Mouse (Mus musculus): ENCODE results near the gene Hspb7. TPM values are rescaled to one million over a fixed set of nuclear protein-coding genes. Genes with fewer than 3 reads are reported as not detected.

The Hspb7 gene
- polyA plus RNA-seq, 1 experiment from 2014 or later: 0.24 TPM

DNA sequence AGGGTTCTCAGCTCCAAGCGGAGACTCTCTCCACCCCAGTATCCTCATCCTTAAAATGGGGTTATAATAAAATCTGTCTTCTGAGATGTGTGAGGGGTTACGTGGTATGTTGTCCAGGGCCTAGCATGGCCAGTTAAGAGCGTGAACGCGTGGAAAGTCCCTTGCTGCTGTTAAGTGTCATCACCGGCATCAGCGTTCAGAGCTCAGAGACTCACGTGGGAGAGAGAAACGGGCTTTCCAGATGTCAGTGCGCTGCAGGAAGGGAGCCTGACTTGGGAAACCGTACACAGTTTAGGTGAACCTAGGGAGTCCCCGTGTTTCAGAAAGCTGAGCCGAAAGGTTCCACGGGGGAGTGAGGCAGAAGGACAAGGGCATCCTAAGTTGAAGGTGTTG, 24.7 kb downstream of the Hspb7 start:
- H3K27me3 ChIP-seq: no peaks in the 10 kb centered on the region
- ChIA-PET CTCF (no interaction called here), POLR2A (interaction anchor here (0.6 kb wide), 1 partner anchor 9 kb away, joined by 4 read pairs; no protein-coding TSS in a partner anchor)
- DNase-seq (ENCODE audit: low read depth, low spot score): no peak
- ATAC-seq: no peak
- in situ Hi-C loops (cut with MboI; ENCODE audit: low pct_unique_long_range_greater_than_20kb): no loop called here
- TF ChIP-seq CTCF (IDR thresholded peaks at IDR 0.05): no peak

DNA sequence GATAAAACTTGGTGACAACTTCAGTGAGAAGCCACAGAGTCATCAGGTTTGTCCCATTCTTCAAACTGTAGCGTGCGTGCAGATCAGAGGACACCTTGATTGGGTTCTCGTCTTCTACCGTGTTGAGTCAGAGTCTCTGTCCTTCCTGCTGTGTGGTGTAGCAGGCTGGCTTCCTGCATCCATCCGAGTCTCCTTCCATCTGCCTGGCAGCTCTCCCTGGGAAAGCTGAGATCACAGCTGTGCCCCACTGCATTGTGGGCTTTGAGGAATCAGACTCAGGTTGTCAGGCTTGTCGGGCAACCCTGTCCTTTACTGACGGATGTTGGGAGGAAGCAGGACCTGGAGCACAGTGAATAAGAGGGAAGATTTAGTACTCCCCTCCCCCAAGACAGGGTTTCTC, 25.6 kb downstream of the Hspb7 start:
- no peaks in the 10 kb centered on the region for H3K27me3 ChIP-seq
- ATAC-seq (no peak), DNase-seq (ENCODE audit: low read depth, low spot score) (no peak)
- in situ Hi-C loops (cut with MboI; ENCODE audit: low pct_unique_long_range_greater_than_20kb): no loop called here
- ChIA-PET POLR2A (interaction anchor here (0.6 kb wide), 1 partner anchor 9 kb away, joined by 3 read pairs; no protein-coding TSS in a partner anchor), CTCF (interaction anchor here (1.5 kb wide), 1 partner anchor 15 kb away, joined by 3 read pairs; no protein-coding TSS in a partner anchor)
- TF ChIP-seq CTCF (IDR thresholded peaks at IDR 0.05): no peak

GRCm38 (mm10) chr4:141451251-141451650, 30.7 kb downstream of the Hspb7 start:
- ATAC-seq: no peak
- ChIA-PET POLR2A (no interaction called here), CTCF (no interaction called here)
- no peak for TF ChIP-seq CTCF (IDR thresholded peaks at IDR 0.05)
- in situ Hi-C loops (cut with MboI; ENCODE audit: low pct_unique_long_range_greater_than_20kb): no loop called here
- H3K27me3 ChIP-seq: no peaks in the 10 kb centered on the region
- DNase-seq (ENCODE audit: low read depth, low spot score): no peak

DNA sequence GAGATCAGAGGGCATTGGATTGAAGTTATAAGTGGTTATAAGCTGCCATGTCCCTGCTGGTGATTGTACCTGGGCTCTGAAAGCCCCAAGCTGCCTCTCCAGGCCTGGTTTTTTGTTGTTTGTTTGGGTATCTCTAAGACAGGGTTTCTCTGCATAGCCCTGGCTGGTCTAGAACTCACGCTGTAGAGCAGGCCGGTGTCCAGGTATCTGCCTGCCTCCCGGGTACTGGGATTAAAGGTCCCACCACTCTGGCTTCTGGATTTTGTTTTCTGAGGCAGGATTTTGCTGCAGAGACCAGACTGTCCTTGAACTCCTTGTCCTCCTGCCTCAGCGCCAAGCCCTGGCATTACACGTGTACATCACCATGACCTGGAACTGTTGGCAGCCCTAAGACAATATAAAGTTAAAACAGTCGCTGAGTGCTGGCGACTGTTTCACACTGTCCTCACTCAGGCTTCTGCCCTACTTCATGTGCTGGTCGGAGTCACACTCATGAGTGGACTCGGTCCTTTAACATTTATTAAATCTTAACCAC, 31.4 kb downstream of the Hspb7 start:
- in situ Hi-C loops (cut with MboI; ENCODE audit: low pct_unique_long_range_greater_than_20kb): no loop called here
- POLR2A ChIA-PET: no interaction called here

GRCm38 (mm10) chr4:141454581-141455350, 34.2 kb downstream of the Hspb7 start:
- no peaks in the 10 kb centered on the region for H3K27me3 ChIP-seq
- in situ Hi-C loops (cut with MboI; ENCODE audit: low pct_unique_long_range_greater_than_20kb): no loop called here
- no peak for ATAC-seq
- POLR2A ChIA-PET: interaction anchor here (0.7 to 0.8 kb wide), 2 partner anchors 9 to 91 kb away, joined by 3 to 4 read pairs; no protein-coding TSS in a partner anchor
- CTCF ChIA-PET: interaction anchor here (0.6 to 1.4 kb wide), 6 partner anchors 9 to 48 kb away, joined by 3 to 4 read pairs (median 3); no protein-coding TSS in a partner anchor
- TF ChIP-seq CTCF (IDR thresholded peaks at IDR 0.05): no peak
- DNase-seq (ENCODE audit: low read depth, low spot score): no peak

More for the DNA sequence above, 31.4 kb downstream of the Hspb7 start:
- DNase-seq (ENCODE audit: low read depth, low spot score) (no peak), ATAC-seq (no peak)
- H3K27me3 ChIP-seq: no peaks in the 10 kb centered on the region
- CTCF ChIA-PET: no interaction called here
- TF ChIP-seq CTCF (IDR thresholded peaks at IDR 0.05): no peak

DNA sequence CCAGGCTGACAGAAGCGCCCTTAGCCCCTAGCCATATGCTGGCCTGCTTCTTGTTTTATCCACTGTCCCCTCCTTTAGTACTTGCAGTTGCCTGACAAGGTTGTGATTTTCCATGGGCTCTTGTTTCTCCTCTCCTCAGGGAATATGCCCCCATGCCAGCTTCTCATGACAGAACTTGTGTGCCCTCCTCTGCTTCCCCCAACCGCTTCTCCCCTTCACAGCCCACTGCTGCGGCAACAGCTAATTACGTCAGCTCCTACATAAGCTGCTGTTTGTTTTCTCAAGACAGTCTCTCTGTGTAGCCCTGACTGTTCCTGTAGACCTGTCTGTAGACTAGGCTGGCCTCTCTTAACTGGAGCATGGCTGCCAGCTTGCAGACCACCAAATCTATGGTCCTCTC, 34.9 kb downstream of the Hspb7 start:
- in situ Hi-C loops (cut with MboI; ENCODE audit: low pct_unique_long_range_greater_than_20kb): no loop called here
- DNase-seq (ENCODE audit: low read depth, low spot score) (no peak), ATAC-seq (no peak)
- CTCF ChIA-PET: interaction anchor here (1.1 kb wide), 1 partner anchor 12 kb away, joined by 3 read pairs; no protein-coding TSS in a partner anchor
- no peaks in the 10 kb centered on the region for H3K27me3 ChIP-seq
- no peak for TF ChIP-seq CTCF (IDR thresholded peaks at IDR 0.05)
- POLR2A ChIA-PET: no interaction called here

DNA sequence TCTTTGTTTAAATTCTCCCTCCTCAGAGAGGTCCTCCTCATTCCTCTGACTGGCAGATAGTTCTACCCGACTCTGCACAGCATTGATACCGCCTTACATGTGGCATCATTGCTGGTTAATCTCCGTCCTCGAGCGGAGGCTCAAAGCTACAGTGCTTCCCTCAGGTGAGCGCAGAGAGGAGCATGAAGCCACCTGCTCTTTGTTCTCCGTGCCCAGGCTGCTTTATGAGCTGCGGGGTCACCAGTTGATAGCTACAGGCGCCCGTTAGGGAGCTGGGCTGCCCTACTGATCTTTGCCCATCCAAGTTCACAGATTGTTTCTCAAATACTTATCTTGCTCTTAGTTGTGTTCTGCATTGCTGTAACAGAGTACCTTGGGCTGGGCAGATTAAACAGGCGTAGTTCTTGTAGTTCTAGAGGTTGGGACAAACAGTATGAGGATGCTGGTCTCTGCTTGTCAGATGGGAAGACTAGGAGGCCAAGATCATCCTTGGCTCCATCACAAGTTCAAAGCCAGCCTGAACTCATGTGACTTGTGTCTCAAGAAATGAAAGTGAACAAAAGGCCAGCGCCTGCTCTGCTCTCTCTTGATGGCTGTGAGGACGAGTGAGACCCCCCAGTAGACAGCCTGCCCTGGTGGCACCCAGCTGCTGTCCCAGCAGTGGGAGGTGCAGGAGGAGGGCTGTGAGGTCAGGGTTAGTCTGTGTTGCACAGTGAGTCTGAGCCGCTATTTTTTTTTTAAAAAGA, 35.8 kb downstream of the Hspb7 start:
- in situ Hi-C loops (cut with MboI; ENCODE audit: low pct_unique_long_range_greater_than_20kb): no loop called here
- CTCF ChIA-PET: no interaction called here
- no peaks in the 10 kb centered on the region for H3K27me3 ChIP-seq
- ATAC-seq: no peak
- no peak for DNase-seq (ENCODE audit: low read depth, low spot score)
- TF ChIP-seq CTCF (IDR thresholded peaks at IDR 0.05): no peak
- POLR2A ChIA-PET: no interaction called here

DNA sequence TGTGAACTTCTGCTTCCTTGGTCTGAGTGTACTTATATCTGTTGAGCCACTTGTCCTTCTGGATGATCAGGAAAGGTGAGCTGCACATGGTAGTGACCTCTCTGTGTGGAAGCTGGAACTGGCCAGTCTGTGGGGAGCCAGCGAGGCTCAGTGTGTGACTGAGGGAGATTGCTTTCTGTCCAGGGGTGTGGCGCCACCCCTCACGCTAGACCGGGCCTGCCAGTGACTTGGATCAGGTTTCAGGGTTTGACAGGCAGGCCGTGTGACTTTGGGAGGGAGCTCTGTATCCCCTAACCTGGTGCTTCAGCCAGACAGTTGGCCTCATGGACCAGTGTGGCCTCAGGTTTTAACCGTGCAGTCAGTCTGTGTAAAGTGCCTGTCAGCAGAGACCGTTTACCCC, 37.7 kb downstream of the Hspb7 start:
- no peaks in the 10 kb centered on the region for H3K27me3 ChIP-seq
- TF ChIP-seq CTCF (IDR thresholded peaks at IDR 0.05): no peak
- no peak for ATAC-seq
- ChIA-PET CTCF (no interaction called here), POLR2A (no interaction called here)
- DNase-seq (ENCODE audit: low read depth, low spot score): no peak
- in situ Hi-C loops (cut with MboI; ENCODE audit: low pct_unique_long_range_greater_than_20kb): no loop called here

DNA sequence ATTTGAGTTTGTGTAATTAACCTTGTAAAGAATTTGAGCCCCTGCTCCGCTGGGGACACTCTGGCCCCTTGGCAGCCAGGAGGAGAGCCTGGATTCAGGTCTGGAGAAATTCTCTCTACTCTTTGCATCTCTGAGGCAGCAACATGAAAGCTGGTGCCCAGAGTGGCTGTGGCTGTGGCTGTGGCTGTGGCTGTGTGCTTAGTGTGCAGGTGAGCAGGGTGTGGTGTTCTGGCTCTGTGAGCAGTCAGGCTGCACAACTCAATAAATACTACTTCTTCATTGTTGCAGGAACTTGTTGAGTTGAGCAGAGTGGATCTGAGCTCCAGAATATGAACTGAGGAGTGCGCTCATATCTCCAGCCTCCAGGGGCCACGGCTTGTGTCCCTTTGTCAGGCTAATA, 38.3 kb downstream of the Hspb7 start:
- in situ Hi-C loops (cut with MboI; ENCODE audit: low pct_unique_long_range_greater_than_20kb): no loop called here
- POLR2A ChIA-PET: no interaction called here
- no peak for TF ChIP-seq CTCF (IDR thresholded peaks at IDR 0.05)
- ATAC-seq: no peak
- no peaks in the 10 kb centered on the region for H3K27me3 ChIP-seq
- no peak for DNase-seq (ENCODE audit: low read depth, low spot score)
- CTCF ChIA-PET: no interaction called here

DNA sequence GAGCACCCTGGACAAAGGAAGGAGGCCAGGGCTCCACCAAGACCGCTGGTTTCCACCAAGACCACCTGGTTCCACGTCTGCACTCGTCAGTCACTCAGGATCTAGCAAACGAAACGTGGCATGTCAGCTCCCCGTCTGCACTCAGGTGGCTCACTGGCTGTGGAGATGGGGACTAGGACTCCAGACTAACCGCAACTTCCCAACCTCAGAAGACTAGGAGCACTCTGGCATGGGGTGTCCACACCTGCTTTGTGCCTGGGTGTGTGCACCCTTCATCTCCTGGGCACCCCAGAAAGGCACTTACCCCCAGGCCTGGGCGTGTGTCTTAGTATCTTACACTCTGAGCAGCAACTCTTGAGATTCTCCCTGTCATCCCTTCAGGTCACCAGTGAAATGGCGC, 39.2 kb downstream of the Hspb7 start:
- in situ Hi-C loops (cut with MboI; ENCODE audit: low pct_unique_long_range_greater_than_20kb): no loop called here
- no peak for TF ChIP-seq CTCF (IDR thresholded peaks at IDR 0.05)
- DNase-seq (ENCODE audit: low read depth, low spot score) (no peak), ATAC-seq (no peak)
- ChIA-PET CTCF (no interaction called here), POLR2A (no interaction called here)
- no peaks in the 10 kb centered on the region for H3K27me3 ChIP-seq

DNA sequence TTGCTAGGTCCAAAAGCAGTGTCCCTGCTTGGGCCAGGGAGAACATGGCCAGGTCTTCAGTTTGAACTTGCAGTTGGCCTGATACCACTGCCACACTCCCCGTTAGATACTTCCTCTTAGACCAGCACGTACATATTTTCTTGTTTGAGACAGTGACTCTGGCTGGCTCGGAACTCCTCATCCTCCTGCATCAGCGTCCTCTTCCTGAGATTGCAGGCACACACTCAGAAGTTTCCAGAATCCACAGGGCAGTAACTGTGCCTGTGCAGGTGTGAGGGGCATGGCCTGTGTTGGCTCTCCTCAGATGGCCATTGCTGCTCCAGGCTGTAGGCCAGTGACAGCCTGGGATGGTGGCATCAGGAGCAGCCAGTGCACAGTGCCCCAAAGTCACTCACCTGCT, 39.9 kb downstream of the Hspb7 start:
- TF ChIP-seq CTCF (IDR thresholded peaks at IDR 0.05): no peak
- ATAC-seq: no peak
- ChIA-PET POLR2A (no interaction called here), CTCF (no interaction called here)
- in situ Hi-C loops (cut with MboI; ENCODE audit: low pct_unique_long_range_greater_than_20kb): no loop called here
- DNase-seq (ENCODE audit: low read depth, low spot score): no peak
- H3K27me3 ChIP-seq: no peaks in the 10 kb centered on the region
